Mouse (Mus musculus) heart, adult 11 months (tissue): ENCODE results near the gene H2-Ke6.

ENCODE experiments used
- DNase-seq: peaks from one replicate; pipeline ENCODE4 v3.0.0; 2022

Gene H2-Ke6

DNA sequence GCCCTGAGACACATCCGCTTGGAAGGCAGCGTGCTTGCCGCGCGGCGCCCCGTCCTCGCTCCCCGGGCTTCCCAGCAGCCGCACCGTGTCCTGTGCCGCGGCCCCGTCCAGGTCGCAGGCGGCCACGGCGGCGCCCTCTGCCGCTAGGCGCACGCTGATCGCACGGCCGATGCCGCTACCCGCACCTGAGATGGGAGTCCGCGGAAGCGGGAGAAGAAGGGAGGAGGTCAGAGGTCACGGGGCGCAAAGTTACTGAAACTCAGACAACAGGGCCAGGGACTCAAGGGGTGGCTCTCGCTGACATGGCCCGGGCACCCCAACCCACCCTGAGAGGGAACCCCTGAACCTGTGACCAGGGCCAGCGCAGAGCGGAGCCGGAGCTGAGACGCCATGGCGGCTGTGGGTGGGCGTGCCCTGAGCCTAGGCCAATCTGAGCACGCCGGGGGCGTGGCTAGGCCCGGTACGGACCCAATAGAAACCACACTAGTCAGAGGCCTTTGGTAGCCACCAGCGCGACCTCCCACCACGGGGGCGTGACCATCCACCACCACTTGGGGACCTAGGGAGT, at the start of gene H2-Ke6:
H2-Ke6 (minus strand) TSS at position 405 of the 568 bp plus-strand sequence.
- DNase-seq: peak; percentile 99

DNA sequence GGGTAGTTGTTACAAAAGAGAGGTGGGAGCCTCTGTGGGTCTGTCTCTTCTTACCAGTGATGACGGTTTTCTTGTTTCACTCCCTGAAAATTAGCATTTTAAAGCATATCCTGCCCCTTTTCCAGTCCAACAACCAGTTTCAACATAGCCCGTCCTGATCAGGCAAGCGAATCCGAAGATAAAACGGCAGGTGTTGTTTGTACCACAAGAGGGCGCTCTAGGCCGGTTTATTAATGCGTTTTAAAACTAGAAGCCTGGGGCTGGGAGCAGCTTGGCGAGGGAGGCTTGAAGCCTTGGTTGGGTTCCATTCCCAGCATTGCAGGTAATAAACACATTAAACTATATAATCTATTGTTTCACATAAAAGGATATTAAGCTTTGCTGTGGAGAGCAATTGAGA, 49.7 kb upstream of the H2-Ke6 start:
- DNase-seq: no peak

DNA sequence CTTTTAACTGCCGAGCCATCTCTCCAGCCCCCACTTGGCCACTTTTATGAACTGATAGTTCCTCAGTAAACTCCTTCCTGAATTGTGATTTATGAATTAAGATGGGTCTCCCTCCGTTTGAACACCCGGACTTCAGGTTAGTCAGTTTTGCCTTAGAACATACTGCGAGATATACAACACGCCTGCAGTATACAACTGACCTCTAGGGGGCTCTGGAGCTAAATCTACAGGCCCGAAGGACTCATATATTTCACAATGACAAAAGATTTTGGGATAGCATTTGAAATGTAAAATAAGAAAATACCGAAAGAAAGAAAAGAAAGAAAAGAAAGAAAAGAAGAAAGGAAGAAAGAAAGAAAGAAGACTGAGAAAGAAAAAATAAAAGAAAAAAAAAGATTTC, 47.4 kb upstream of the H2-Ke6 start:
- no peak for DNase-seq

DNA sequence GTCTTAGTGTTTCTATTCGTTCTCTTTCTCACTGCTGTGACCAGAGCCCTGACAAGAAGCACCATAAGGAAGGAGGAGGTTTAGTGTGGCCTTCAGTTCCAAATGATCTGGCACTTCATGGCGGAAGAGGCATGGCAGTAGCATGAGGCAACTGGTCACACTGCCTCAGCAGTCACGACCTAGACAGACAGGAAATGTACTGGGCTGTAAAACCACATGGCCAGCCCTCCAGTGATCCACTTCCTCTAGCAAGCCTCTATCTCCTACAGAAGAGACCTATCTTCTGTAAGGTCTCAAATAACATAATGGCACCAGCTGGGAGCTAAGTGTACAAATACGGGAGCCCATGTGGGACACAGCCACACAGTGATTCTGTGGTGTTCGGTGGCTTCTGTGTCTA, 44.2 kb upstream of the H2-Ke6 start:
- DNase-seq: no peak

DNA sequence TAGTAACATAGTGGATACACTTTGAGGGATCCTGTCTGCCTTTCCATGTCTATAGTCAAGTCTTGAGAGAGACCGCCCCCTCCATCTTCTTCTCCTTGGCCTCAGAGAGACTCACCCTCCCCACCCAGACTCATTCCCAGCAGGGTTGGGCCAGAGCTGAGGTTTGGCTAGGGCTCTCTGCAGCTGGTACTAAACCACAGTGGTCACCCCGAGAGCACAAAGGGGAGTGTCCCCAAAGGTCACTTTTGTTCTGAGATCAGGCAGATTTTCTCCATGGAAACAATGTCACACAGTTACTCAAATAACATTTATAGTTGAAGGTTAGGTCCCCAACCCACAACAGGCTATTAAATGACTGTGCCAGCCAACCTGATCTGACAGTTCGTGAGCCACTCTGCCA, 41.0 kb upstream of the H2-Ke6 start:
- DNase-seq: no peak

DNA sequence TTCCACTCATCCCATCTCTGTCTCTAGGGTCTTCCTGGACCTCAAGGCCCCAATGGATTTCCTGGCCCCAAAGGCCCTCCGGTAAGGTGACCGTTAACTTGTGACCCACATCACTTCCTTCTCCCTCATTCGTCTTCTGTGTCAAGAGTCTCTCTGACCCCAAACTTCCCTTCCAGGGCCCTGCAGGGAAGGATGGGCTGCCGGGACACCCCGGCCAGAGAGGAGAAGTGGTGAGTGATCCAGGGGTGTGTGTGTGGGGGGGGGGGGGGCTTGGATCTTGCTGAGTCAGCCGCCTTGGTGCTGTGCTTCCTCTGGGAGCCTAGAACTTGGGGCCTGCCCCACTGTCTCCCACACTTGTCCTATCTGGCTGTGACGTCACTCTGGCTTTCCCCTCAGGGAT, 29.4 kb upstream of the H2-Ke6 start:
- DNase-seq: no peak

DNA sequence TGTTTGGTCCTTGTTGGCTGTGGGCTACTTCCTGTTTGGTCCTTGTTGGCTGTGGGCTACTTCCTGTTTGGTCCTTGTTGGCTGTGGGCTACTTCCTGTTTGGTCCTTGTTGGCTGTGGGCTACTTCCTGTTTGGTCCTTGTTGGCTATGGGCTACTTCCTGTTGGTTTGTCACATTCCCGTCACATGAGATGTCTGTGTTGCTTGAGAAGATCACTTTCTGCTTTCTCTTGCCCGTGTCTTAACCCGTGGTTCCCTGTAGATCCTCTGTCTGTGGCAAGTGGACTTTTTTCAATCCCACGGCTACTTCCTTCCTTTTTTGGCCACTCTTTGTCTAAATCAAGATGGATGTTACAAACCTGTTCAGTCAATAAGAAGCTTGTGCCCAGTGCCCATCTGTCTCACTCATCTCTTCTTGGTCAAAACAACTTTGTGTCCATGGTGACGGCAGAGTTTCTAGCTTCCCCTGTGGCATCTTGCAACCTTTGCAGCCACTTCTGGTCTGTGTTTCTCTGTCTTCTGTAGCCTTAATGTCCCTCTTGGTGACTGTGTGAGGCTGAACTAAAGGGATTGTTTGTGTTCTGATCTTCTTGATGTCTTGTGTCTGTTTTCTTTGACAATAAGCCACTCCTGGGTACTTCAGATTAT, 19.7 kb upstream of the H2-Ke6 start:
- no peak for DNase-seq

DNA sequence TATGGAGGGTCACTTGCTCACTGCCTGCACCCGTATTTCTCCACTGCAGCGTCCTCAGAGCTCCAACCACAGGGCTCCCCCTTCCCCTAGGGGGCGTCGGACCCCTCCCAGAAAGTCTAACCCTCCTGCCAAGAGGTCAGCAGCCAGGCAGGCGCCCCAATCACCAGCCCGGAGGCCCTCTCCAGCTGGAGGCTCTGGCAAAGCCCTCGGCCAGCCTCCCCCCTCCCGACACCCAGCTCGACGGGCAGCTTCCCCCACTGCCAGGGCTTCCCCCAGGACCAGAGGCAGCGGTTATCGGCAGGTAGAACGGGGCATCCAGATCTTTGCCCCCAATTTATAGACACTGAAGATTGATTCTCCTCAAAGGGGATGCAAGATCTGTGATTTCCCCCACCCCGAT, 18.1 kb upstream of the H2-Ke6 start:
- peak; percentile 92 for DNase-seq

DNA sequence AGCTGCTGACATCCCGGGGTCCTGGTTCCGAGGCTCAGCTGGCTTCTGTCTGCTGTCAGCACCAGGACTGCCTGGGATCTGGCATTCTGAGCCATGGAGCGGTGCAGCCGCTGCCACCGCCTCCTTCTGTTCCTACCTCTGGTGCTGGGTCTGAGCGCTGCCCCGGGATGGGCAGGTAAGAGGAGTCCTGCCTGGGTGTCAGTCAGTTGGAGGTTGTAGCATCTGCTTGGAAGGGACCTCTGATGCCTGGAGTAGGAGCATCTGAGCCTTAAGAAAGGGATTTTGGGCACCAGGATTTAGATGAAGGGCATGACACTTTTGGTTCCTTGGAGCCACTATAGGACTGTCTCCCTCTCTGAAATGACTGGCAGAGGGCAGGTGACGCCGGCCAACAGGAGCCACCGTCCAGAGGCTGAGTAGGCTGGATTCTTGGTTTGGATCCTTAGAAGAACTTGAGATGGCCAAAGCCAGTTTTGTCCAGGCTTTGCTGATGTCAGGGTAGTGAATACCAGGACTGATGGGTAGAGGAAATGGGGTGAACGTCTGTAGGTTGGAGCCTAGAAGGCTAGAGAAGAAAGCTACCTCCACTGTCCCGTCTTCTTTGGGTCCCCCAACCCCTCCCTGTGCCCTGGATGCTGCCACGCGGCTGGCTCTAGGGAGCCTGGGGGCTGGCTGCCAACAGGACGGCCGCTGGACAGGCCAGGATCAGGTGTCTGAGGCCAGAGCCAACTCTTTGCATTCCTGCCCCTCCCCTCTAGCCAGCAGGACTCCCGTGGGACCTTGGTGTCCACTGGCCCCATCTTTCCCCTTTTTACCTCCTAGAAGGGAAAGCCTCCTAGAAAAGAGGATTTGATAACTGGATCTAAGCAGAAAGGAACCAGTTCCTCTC, 11.9 kb upstream of the H2-Ke6 start:
- peak; percentile 98 for DNase-seq

DNA sequence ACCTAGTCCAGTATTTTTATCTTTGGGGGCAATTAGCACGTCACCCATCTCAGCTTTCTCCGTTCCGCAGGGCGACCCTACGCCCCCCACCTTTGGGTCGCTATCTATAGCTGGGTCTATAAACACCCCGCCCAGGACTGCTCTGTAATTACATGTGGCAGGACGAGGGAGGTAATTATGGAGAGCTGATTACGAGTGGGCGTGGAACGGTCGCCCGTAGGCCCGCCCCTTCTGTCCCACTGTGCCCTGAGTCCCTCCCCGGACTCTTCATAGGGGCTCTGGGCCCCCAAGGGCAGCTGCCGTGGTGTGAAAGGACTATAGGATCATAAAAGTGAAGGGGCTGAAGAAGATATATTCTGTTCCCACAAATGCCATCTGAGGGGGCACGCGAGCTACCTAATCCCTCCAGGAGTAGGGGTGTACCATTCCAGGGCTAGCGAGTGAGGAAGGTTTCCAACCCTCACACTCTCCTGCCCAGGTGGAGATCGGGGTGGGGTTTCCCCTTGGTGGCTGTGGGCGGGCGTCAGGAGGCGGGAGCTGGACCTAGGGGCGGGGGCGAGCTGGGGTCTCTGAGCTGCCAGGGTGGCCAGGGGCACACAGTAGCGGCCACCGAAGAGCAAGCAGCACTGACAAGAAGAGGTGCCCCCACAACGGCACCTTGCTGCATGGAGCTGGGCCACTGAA, 11.2 kb upstream of the H2-Ke6 start, which contains the start of gene Col11a2:
Col11a2 (plus strand) TSS at position 560 of the 684 bp plus-strand sequence.
- peak; percentile 92 for DNase-seq

DNA sequence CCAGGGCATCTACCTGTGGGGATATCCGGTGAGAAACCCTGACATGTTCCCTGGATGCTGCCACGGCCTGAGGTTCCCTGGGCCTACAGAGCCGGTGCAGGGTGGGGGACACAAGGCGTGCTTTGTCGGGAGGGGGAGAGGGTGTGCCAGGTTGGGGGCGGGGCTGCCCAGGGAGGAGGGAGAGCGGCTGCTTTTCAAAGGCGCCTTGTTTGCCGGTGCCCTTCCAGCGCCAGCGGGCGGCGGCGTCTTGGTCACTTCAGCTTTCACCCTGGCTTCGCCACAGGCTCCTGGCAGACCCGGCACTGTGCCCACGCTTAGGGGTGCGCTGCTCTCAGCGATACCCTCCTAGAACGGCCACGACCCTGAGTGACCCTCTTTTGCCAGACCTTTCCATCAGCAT, 10.6 kb upstream of the H2-Ke6 start:
- DNase-seq: peak; percentile 91

DNA sequence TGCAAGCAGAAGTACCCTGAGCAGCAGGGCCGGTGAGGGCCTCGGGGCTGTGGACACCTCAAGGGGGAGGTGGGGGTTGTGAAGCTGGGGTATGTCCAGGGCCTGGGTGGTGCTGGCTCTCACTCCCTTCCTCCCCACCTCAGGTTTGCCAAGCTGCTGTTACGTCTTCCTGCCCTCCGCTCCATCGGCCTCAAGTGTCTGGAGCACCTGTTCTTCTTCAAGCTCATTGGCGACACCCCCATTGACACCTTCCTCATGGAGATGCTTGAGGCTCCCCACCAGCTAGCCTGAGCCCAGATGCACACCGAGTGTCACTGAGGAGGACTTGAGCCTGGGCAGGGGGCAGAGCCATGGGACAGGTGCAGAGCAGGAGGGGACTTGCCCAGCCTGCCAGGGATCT, 9.4 kb upstream of the H2-Ke6 start:
- peak; percentile 93 for DNase-seq

DNA sequence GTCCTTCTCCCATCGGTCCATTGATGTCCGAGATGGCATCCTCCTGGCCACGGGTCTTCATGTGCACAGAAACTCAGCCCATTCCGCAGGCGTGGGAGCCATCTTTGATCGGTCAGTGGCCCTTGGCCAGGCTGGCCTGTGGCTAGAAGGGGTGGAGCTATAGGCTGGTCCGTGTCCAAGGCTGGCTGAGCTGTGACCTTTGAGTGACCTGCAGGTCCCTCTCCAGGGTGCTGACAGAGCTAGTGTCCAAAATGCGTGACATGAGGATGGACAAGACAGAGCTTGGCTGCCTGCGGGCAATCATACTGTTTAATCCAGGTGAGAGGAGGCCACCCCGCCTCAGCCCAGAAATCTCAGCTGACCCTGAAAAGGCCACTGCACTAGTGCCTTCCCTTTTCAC, 8.8 kb upstream of the H2-Ke6 start:
- peak; percentile 92 for DNase-seq

DNA sequence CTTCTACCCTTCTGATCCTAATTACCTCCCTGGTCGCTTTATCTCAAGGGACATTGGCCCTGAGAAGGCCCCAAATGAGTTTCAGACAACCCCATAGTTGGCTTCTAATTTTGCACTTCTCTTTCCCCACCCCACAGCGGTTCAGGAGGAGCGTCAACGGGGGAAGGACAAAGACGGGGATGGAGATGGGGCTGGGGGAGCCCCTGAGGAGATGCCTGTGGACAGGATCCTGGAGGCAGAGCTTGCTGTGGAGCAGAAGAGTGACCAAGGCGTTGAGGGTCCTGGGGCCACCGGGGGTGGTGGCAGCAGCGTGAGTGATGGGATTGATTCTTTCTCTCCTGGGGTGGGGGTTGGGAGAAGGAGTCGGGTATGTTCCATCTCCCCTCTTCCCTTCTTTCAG, 7.7 kb upstream of the H2-Ke6 start:
- peak; percentile 91 for DNase-seq

DNA sequence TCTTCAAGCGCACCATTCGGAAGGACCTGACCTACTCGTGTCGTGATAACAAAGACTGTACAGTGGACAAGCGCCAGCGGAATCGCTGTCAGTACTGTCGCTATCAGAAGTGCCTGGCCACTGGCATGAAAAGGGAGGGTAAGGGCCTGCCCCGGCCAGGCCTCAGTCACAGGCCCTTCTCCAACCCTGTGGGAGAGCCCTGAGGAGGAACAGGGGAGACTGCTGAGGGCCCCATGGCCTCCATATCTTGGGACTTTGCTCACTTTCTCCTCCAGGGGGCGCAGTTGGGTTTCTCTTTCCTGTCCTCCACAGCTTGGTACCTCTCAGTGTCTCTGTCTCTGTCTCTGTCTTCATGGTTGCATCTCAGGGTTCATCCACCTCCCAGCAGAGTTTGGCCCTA, 6.2 kb upstream of the H2-Ke6 start:
- DNase-seq: peak; percentile 98

DNA sequence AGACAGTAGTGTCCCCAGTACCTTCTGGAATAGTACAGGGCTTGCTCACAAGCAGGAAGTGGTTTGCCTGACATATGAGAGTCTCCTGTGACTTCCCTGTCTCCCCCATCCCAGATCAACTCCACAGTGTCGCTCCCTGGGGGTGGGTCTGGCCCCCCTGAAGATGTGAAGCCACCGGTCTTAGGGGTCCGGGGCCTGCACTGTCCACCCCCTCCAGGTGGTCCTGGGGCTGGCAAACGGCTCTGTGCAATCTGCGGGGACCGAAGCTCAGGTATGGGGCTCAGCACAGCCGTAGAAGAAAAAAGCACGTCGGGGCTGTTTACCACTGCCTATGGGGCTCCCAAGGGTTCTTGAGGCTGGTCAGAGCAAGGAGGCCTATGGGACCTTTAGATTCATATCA, 5.6 kb upstream of the H2-Ke6 start:
- DNase-seq: peak; percentile 96

DNA sequence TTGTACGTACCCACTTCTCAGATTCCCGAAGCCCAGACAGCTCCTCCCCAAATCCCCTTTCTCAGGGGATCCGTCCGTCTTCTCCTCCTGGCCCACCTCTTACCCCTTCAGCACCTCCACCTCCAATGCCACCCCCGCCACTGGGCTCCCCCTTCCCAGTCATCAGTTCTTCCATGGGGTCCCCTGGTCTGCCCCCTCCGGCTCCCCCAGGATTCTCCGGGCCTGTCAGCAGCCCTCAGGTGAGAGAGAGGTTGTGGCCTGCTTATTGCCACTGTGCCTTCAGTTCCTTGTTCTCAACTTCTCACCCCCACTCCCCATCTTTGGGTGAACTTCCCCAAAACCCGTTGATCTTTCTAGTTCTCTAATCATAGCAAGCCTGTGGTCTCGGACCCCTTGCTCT, 4.9 kb upstream of the H2-Ke6 start:
- peak; percentile 97 for DNase-seq

DNA sequence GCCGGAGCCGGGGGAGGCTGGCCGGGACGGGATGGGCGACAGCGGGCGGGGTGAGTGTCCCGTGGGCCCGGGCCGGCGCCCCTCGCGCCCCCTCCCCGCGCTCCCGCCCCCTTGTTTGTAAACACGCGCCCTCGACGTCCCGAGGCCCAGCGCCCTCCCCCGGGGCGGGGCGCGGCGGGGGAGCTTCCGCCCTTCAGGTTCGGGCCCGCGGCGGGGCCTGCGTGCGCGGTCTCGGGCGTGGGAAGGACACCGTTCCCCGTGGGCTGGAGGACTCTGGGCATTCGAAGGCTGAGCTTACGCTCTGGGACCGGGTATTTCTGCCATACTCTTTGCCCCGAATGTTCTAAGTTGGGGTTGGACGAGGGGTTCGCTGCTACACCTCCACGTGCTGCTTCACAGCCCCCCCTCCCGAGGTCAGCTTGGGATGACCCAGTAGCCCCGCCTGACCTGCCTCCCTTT, 4.3 kb upstream of the H2-Ke6 start:
- DNase-seq: no peak

DNA sequence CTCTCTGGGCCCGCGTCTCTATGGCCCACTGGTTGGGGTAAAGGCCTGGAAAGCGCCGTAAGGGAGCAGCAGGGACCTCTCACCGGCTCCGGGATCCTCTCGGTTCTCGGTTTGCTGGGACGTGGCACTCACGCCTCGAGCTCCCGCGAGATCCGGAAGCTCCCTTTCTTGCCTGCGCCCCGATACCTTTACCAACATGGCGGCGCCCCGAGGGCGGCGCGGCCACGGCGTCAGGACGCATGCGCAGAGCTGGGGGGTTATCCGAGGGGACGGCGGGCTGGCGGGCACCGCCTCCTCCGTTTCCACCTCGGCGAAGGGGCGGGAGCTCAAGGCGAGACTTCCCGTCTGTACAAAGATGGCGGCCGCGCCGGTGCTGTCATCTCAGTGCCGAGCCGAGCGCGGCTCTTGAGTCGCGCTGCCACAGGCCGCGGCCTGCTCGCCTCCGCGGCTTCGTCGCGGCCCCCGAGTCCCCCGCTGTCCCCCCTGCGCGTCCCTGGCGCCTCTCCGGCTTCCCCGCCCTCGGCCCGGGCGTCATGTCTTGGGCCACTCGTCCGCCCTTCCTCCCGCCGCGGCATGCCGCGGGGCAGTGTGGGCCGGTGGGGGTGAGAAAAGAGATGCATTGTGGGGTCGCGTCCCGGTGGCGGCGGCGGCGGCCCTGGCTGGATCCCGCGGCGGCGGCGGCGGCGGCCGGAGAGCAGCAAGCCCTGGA, 3.8 kb upstream of the H2-Ke6 start, which contains the start of the genes Slc39a7 and Rxrb:
Slc39a7 (minus strand) TSS at position 218 of the 709 bp plus-strand sequence.
Rxrb (plus strand) TSS at position 348 of the 709 bp plus-strand sequence.
- DNase-seq: peak; percentile 100

DNA sequence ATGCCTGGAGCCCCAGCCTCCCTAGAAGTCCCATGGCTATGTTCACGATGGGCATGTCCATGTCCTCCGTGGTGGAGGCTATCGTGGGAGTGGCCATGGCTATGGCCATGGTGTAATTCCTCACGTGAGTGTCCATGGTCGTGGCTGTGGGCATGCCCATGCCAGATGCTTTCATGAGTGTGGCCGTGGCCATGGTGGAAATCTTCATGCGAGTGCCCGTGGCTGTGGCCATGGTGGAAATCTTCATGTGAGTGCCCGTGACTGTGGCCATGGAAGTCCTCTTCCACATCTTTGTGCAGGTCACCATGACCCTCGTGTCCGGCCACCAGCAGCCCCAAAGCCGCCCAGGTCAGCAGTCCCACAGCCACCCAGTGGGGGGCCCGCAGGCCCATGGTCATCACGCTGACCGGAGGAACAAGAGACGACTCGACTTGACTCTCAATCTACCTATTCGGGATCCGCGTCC, 3.0 kb upstream of the H2-Ke6 start:
- no peak for DNase-seq

DNA sequence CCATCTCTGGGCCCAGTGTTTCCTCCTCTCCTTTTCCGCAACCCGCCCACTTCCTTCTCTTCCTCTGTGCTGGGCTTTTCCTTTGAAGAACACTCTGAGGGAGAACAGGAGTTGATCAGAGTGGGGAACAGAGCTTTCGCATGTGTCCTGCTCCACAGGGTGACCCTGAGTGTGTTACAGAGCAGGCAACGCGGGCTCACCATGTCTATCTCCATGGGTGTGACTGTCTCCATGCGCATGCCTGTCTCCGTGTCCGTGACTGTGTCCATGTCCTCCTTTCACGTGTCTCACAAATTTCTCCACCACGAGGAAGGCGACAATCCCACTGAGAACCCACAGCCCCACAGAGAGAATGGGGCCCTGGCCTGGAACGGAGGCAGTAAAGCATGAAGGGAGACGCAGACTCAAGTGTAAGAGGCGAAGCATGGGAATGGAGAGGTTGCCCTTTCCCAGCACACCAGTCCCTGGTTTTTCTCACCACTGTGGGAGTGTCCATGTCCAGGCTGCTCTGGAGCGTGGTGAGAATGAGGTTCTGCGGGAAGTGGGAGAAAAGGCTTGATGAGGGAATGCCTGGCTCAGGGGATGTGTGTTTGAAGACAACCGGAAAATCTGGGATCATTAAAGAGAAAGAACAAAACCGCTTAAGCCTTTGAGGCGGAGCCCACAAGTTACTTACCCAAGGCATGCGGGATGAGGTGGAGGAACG, 2.2 kb upstream of the H2-Ke6 start:
- peak; percentile 93 for DNase-seq
